In genomic region chr16:41771427-41772125, GRCm38 (mm10) we compare ENCODE assay signal across 10 mouse cellular contexts.
DNase-seq lines count a peak whose midpoint lies in the region; ATAC-seq and TF ChIP-seq lines count a peak whose summit lies in the region.
"Had no signal": no experiment of that assay in that cellular context is flagged by ENCODE, and none has a peak within 500 bp of the region (broad histone marks: within the 10 kb centered on the region; RNA-seq: fewer than 3 reads in every experiment).

No protein-coding gene starts in this region.

- peak; percentile 61 for ATAC-seq in cerebellum, adult (ENCODE audit: insufficient number of reproducible peaks, low FRiP score, low TSS enrichment)
- ATAC-seq in forebrain, embryonic 16.5 days = peak; percentile 95
- ATAC-seq in midbrain, embryonic 15.5 days (replicated peaks) = peak; percentile 89
- ATAC-seq in monocyte, adult 5-6 weeks (replicated peaks; ENCODE audit: insufficient number of reproducible peaks, low FRiP score, low TSS enrichment, poor library complexity, severe bottlenecking) = no peak

- peak overlapping the region; percentile 26; the same call in 1 of the 2 replicates for H3K27ac ChIP-seq in left cerebral cortex, adult 2 months
- no peak overlapping the region for H3K27ac ChIP-seq in forebrain, embryonic 16.5 days (ENCODE audit: low read length)
- peak overlapping the region; percentile 61 for H3K27ac ChIP-seq in midbrain, embryonic 15.5 days
- H3K27ac ChIP-seq in heart, embryonic 10.5 days = no peak overlapping the region
- H3K27ac ChIP-seq: limb, embryonic 13.5 days; lung, embryonic 15.5 days had no signal

- H3K4me3 ChIP-seq in left cerebral cortex, adult 2 months = no peak overlapping the region
- no peak overlapping the region for H3K4me3 ChIP-seq in forebrain, embryonic 16.5 days (replicated peaks; ENCODE audit: low read length)
- H3K4me3 ChIP-seq in midbrain, embryonic 15.5 days = no peak overlapping the region
- no peak overlapping the region for H3K4me3 ChIP-seq in heart, embryonic 10.5 days
- H3K4me3 ChIP-seq: limb, embryonic 13.5 days; lung, embryonic 15.5 days had no signal

- no peaks in the 10 kb centered on the region for H3K27me3 ChIP-seq in forebrain, embryonic 16.5 days (replicated peaks; ENCODE audit: control insufficient read depth, insufficient read depth, low read length)
- no peaks in the 10 kb centered on the region for H3K27me3 ChIP-seq in midbrain, embryonic 15.5 days (replicated peaks)
- no peaks in the 10 kb centered on the region for H3K27me3 ChIP-seq in heart, embryonic 10.5 days (ENCODE audit: insufficient read depth, poor library complexity, severe bottlenecking)
- H3K27me3 ChIP-seq: limb, embryonic 13.5 days; lung, embryonic 15.5 days had no signal

- 37% methylated on average over 4 of the region's 4 CpGs for WGBS in forebrain, embryonic 16.5 days
- WGBS in midbrain, embryonic 15.5 days = 52% methylated on average over 4 of the region's 4 CpGs
- 46% methylated on average over 4 of the region's 4 CpGs for whole genome bisulfite sequencing in heart, embryonic 10.5 days

- no peak for TF ChIP-seq CTCF in left cerebral cortex, adult 2 months (IDR thresholded peaks at IDR 0.05)

- H3K36me3 ChIP-seq in forebrain, embryonic 16.5 days (ENCODE audit: control insufficient read depth, insufficient read depth) = no peaks in the 10 kb centered on the region
- no peaks in the 10 kb centered on the region for H3K36me3 ChIP-seq in midbrain, embryonic 15.5 days (replicated peaks)
- no peaks in the 10 kb centered on the region for H3K36me3 ChIP-seq in heart, embryonic 10.5 days
- H3K36me3 ChIP-seq: limb, embryonic 13.5 days; lung, embryonic 15.5 days had no signal

- intact Hi-C loops in left cerebral cortex, adult 2 months (cut with DNase I) = no loop called here
- intact Hi-C loops in left cerebral cortex, postnatal 36 days (cut with DNase I) = no loop called here

- no peak overlapping the region for H3K4me2 ChIP-seq in forebrain, embryonic 16.5 days (ENCODE audit: low read length)
- no peak overlapping the region for H3K4me2 ChIP-seq in midbrain, embryonic 15.5 days
- H3K4me2 ChIP-seq: limb, embryonic 13.5 days; lung, embryonic 15.5 days had no signal

- no peak overlapping the region for H3K9ac ChIP-seq in forebrain, embryonic 16.5 days (replicated peaks; ENCODE audit: low read depth, low read length)
- no peak overlapping the region for H3K9ac ChIP-seq in midbrain, embryonic 15.5 days
- H3K9ac ChIP-seq: limb, embryonic 13.5 days; lung, embryonic 15.5 days had no signal

- H3K4me1 ChIP-seq in forebrain, embryonic 16.5 days (replicated peaks; ENCODE audit: control insufficient read depth, insufficient read depth, low read length) = peaks cover 6% of the 10 kb centered on the region
- peaks cover 10% of the 10 kb centered on the region for H3K4me1 ChIP-seq in midbrain, embryonic 15.5 days
- peaks cover 10% of the 10 kb centered on the region for H3K4me1 ChIP-seq in heart, embryonic 10.5 days
- H3K4me1 ChIP-seq: limb, embryonic 13.5 days; lung, embryonic 15.5 days had no signal

- no peaks in the 10 kb centered on the region for H3K9me3 ChIP-seq in forebrain, embryonic 16.5 days (ENCODE audit: control insufficient read depth, low read length)
- H3K9me3 ChIP-seq in midbrain, embryonic 15.5 days = no peaks in the 10 kb centered on the region
- no peaks in the 10 kb centered on the region for H3K9me3 ChIP-seq in heart, embryonic 10.5 days
- H3K9me3 ChIP-seq: limb, embryonic 13.5 days; lung, embryonic 15.5 days had no signal

- DNase-seq in cerebellum, postnatal 36 days = no peak
- DNase-seq in left cerebral cortex, adult 2 months (ENCODE audit: extremely low spot score in 1 of 2, low spot score in 2 of 2) = no peak
- DNase-seq in left cerebral cortex, postnatal 36 days (ENCODE audit: low spot score in 2 of 2) = no peak
- DNase-seq in heart, embryonic 10.5 days (ENCODE audit: low spot score) = no peak

Comparison
In these comparisons a context has a peak if more than half of its experiments do, and no peak if none do; other contexts are left out.
1. H3K27ac ChIP-seq: peak in left cerebral cortex, adult 2 months (single experiment) and midbrain, embryonic 15.5 days (single experiment); none in forebrain, embryonic 16.5 days (single experiment) and heart, embryonic 10.5 days (single experiment).